Mouse (Mus musculus): ENCODE results near the gene Scn2a. TPM values are rescaled to one million over a fixed set of nuclear protein-coding genes. Genes with fewer than 3 reads are reported as not detected.

Gene Scn2a
- total and polyA plus RNA-seq, 3 experiments = 0.21 to 0.50 (median 0.23) TPM

GRCm38 (mm10) chr2:65679621-65680020, 59.0 kb downstream of the Scn2a start:
- Histone ChIP-seq H3K27me3 (ENCODE audit: control insufficient read depth, insufficient read depth, low read length) (no peaks in the 10 kb centered on the region), H3K9ac (ENCODE audit: low read depth, low read length) (no peak overlapping the region), H3K4me3 (no peak overlapping the region), H3K79me2 (replicated peaks; ENCODE audit: control insufficient read depth, insufficient read depth, low read length) (no peaks in the 10 kb centered on the region), H3K36me3 (ENCODE audit: control insufficient read depth, insufficient read depth, low read length) (no peaks in the 10 kb centered on the region), H3K27ac (no peak overlapping the region), H3K4me1 (ENCODE audit: control insufficient read depth, insufficient read depth, low read length) (no peaks in the 10 kb centered on the region)
- WGBS = 72% methylated on average over 4 of the region's 4 CpGs
- TF ChIP-seq POLR2A (IDR thresholded peaks at IDR 0.05; ENCODE audit: insufficient read depth, low read depth, low read length) (no peak), EP300 (IDR thresholded peaks at IDR 0.05; ENCODE audit: insufficient read depth, low read depth, low read length) (no peak), CTCF (IDR thresholded peaks at IDR 0.05) (no peak)
- intact Hi-C loops (cut with DNase I) = no loop called here
- DNase-seq = no peak

GRCm38 (mm10) chr2:65685151-65685550, 64.6 kb downstream of the Scn2a start:
- 0 out of 2 replicates have a peak, but pooled peaks cover 1% of the 10 kb centered on the region for H3K27me3 ChIP-seq (ENCODE audit: control insufficient read depth, insufficient read depth, low read length)
- no peak overlapping the region for H3K27ac ChIP-seq
- H3K36me3 ChIP-seq (ENCODE audit: control insufficient read depth, insufficient read depth, low read length) = no peaks in the 10 kb centered on the region
- WGBS = 20% methylated on average over 3 of the region's 3 CpGs
- H3K4me3 ChIP-seq = no peak overlapping the region
- intact Hi-C loops (cut with DNase I) = no loop called here
- TF ChIP-seq CTCF (IDR thresholded peaks at IDR 0.05) (no peak), POLR2A (IDR thresholded peaks at IDR 0.05; ENCODE audit: insufficient read depth, low read depth, low read length) (no peak), EP300 (IDR thresholded peaks at IDR 0.05; ENCODE audit: insufficient read depth, low read depth, low read length) (no peak)
- H3K79me2 ChIP-seq (replicated peaks; ENCODE audit: control insufficient read depth, insufficient read depth, low read length) = no peaks in the 10 kb centered on the region
- H3K4me1 ChIP-seq (ENCODE audit: control insufficient read depth, insufficient read depth, low read length) = no peaks in the 10 kb centered on the region
- no peak overlapping the region for H3K9ac ChIP-seq (ENCODE audit: low read depth, low read length)
- DNase-seq = no peak

- Histone ChIP-seq H3K9ac (ENCODE audit: low read depth, low read length) (no peak overlapping the region), H3K4me3 (no peak overlapping the region), H3K36me3 (ENCODE audit: control insufficient read depth, insufficient read depth, low read length) (no peaks in the 10 kb centered on the region), H3K79me2 (replicated peaks; ENCODE audit: control insufficient read depth, insufficient read depth, low read length) (no peaks in the 10 kb centered on the region), H3K27me3 (ENCODE audit: control insufficient read depth, insufficient read depth, low read length) (0 out of 2 replicates have a peak, but pooled peaks cover 1% of the 10 kb centered on the region), H3K27ac (no peak overlapping the region), H3K4me1 (ENCODE audit: control insufficient read depth, insufficient read depth, low read length) (no peaks in the 10 kb centered on the region)
- WGBS = 81% methylated on average over 6 of the region's 6 CpGs
- no peak for DNase-seq
- intact Hi-C loops (cut with DNase I) = no loop called here
- TF ChIP-seq CTCF (IDR thresholded peaks at IDR 0.05) = no peak
- TF ChIP-seq EP300 (IDR thresholded peaks at IDR 0.05; ENCODE audit: insufficient read depth, low read depth, low read length) = no peak
- no peak for TF ChIP-seq POLR2A (IDR thresholded peaks at IDR 0.05; ENCODE audit: insufficient read depth, low read depth, low read length)
Measured at GRCm38 (mm10) chr2:65690456-65691184, 70.0 kb downstream of the Scn2a start.

DNA sequence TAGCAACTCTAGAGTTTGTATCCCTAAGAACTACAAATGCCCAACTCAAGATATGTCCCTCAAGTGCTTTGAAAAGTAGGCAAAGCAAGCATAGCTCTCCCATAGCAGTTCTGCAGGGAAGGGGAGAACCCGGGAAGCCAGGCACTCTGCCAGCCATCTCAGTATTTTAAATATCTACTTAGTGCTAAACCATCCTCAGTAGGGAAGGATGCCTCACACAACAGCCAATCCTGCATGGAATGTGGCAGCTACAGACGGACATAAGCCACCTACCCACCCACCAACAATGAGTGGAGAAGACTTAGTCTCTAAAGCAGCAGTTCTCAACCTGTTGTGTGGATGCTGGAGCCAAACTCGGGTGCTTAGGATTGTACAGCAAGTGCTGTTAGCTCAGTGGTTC, 73.9 kb downstream of the Scn2a start:
- H3K4me1 ChIP-seq (ENCODE audit: control insufficient read depth, insufficient read depth, low read length) = no peaks in the 10 kb centered on the region
- no peak for DNase-seq
- H3K79me2 ChIP-seq (replicated peaks; ENCODE audit: control insufficient read depth, insufficient read depth, low read length) = no peaks in the 10 kb centered on the region
- H3K9ac ChIP-seq (ENCODE audit: low read depth, low read length) = no peak overlapping the region
- H3K27me3 ChIP-seq (ENCODE audit: control insufficient read depth, insufficient read depth, low read length) = no peaks in the 10 kb centered on the region
- intact Hi-C loops (cut with DNase I) = no loop called here
- H3K4me3 ChIP-seq = no peak overlapping the region
- TF ChIP-seq POLR2A (IDR thresholded peaks at IDR 0.05; ENCODE audit: insufficient read depth, low read depth, low read length) (no peak), CTCF (IDR thresholded peaks at IDR 0.05) (no peak), EP300 (IDR thresholded peaks at IDR 0.05; ENCODE audit: insufficient read depth, low read depth, low read length) (no peak)
- 54% methylated on average over 3 of the region's 3 CpGs for WGBS
- H3K27ac ChIP-seq = no peak overlapping the region
- no peaks in the 10 kb centered on the region for H3K36me3 ChIP-seq (ENCODE audit: control insufficient read depth, insufficient read depth, low read length)

DNA sequence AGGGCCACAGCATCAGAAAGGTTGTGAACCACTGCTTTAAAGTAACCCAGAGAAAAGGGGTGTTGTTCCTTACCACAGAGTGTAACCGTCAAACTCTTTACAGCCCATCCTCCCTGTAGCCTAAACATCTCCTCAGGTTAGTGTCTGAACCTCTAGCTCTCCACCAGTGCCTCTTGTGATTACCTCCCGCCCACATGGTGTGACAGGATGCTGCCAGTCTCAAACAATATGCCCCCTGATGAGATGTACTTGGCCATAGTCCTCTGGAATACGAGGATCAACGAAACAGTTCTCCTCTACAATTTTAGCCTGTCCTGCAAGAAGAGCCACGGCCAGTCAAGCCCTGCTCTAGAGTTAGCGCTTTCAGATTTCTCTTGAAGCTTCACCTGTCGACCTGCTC, 74.5 kb downstream of the Scn2a start:
- intact Hi-C loops (cut with DNase I) = no loop called here
- H3K9ac ChIP-seq (ENCODE audit: low read depth, low read length) = no peak overlapping the region
- TF ChIP-seq CTCF (IDR thresholded peaks at IDR 0.05) = no peak
- TF ChIP-seq POLR2A (IDR thresholded peaks at IDR 0.05; ENCODE audit: insufficient read depth, low read depth, low read length) = no peak
- TF ChIP-seq EP300 (IDR thresholded peaks at IDR 0.05; ENCODE audit: insufficient read depth, low read depth, low read length) = no peak
- no peak overlapping the region for H3K27ac ChIP-seq
- H3K36me3 ChIP-seq (ENCODE audit: control insufficient read depth, insufficient read depth, low read length) = no peaks in the 10 kb centered on the region
- H3K79me2 ChIP-seq (replicated peaks; ENCODE audit: control insufficient read depth, insufficient read depth, low read length) = no peaks in the 10 kb centered on the region
- no peaks in the 10 kb centered on the region for H3K27me3 ChIP-seq (ENCODE audit: control insufficient read depth, insufficient read depth, low read length)
- no peak overlapping the region for H3K4me3 ChIP-seq
- 76% methylated on average over 7 of the region's 7 CpGs for WGBS
- no peaks in the 10 kb centered on the region for H3K4me1 ChIP-seq (ENCODE audit: control insufficient read depth, insufficient read depth, low read length)
- no peak for DNase-seq

- Histone ChIP-seq H3K36me3 (ENCODE audit: control insufficient read depth, insufficient read depth, low read length) (no peaks in the 10 kb centered on the region), H3K27ac (no peak overlapping the region), H3K27me3 (ENCODE audit: control insufficient read depth, insufficient read depth, low read length) (no peaks in the 10 kb centered on the region), H3K4me3 (no peak overlapping the region), H3K9ac (ENCODE audit: low read depth, low read length) (no peak overlapping the region), H3K79me2 (replicated peaks; ENCODE audit: control insufficient read depth, insufficient read depth, low read length) (no peaks in the 10 kb centered on the region), H3K4me1 (ENCODE audit: control insufficient read depth, insufficient read depth, low read length) (no peaks in the 10 kb centered on the region)
- DNase-seq = no peak
- TF ChIP-seq CTCF (IDR thresholded peaks at IDR 0.05) (no peak), EP300 (IDR thresholded peaks at IDR 0.05; ENCODE audit: insufficient read depth, low read depth, low read length) (no peak), POLR2A (IDR thresholded peaks at IDR 0.05; ENCODE audit: insufficient read depth, low read depth, low read length) (no peak)
- WGBS = 87% methylated on average over 1 of the region's 1 CpGs
- intact Hi-C loops (cut with DNase I) = no loop called here
Measured at GRCm38 (mm10) chr2:65700246-65700645, 79.7 kb downstream of the Scn2a start.

All from heart, adult 2 months (tissue).